Mouse (Mus musculus) stomach, embryonic 16.5 days (tissue): ENCODE measurements around the gene Zbtb16. TPM values are rescaled to one million over a fixed set of nuclear protein-coding genes. Genes with fewer than 3 reads are reported as not detected.

Experiments
- ATAC-seq: fragments of 200-750 bp; cut with Nextera tagmentation; 2 replicates; pipeline ENCODE4 v1.8.0; 2017; ENCODE audit warnings: moderate number of reproducible peaks, moderate TSS enrichment; ENCODE audit not compliant: insufficient read depth, low FRiP score
- H3K27ac ChIP-seq: fragments of 300-500 bp; sonication (generic); 2 replicates; pipeline ENCODE4 v1.5.1; 2014; ENCODE audit warnings: low read length
- H3K27me3 ChIP-seq: fragments of 300-500 bp; sonication (generic); 2 replicates; pipeline ENCODE4 v1.6.1; 2014; ENCODE audit warnings: low read length, control low read depth, mixed read lengths; ENCODE audit not compliant: control insufficient read depth, insufficient read depth
- H3K36me3 ChIP-seq: fragments of 300-500 bp; sonication (generic); 2 replicates; pipeline ENCODE4 v1.6.1; 2014; ENCODE audit warnings: low read length; ENCODE audit not compliant: control insufficient read depth, insufficient read depth
- H3K4me1 ChIP-seq: fragments of 300-500 bp; sonication (generic); 2 replicates; pipeline ENCODE4 v1.6.1; 2014; ENCODE audit warnings: low read length, control low read depth, mixed read lengths; ENCODE audit not compliant: control insufficient read depth, insufficient read depth
- H3K4me2 ChIP-seq: fragments of 300-500 bp; sonication (generic); 2 replicates; pipeline ENCODE4 v1.6.1; 2014; ENCODE audit warnings: low read depth, low read length, mixed read lengths
- H3K4me3 ChIP-seq: fragments of 300-500 bp; sonication (generic); replicated peaks from 2 replicates; pipeline ENCODE4 v1.5.1; 2014; ENCODE audit warnings: mild to moderate bottlenecking, low read length
- H3K9ac ChIP-seq: fragments of 300-500 bp; sonication (generic); 2 replicates; pipeline ENCODE4 v1.6.1; 2014; ENCODE audit warnings: low read length
- H3K9me3 ChIP-seq: fragments of 300-500 bp; sonication (generic); replicated peaks from 2 replicates; pipeline ENCODE4 v1.6.1; 2016; ENCODE audit warnings: low read length, control low read depth; ENCODE audit not compliant: control insufficient read depth
- WGBS: fragments of 180-500 bp; shearing (Covaris S2); extraction: QIAGEN DNeasy Blood & Tissue Kit; methylation state at CpG from one replicate; pipeline ENCODE4 v1.1.7; 2014; 5-methylcytosine and 5-hydroxymethylcytosine counted together
- polyA plus RNA-seq: library from polyadenylated mRNA; unstranded; fragments of >200 nt; fragmentation: Nextera tagmentation; extraction: Ambion mirVana; gene quantifications from 2 replicates; pipeline ENCODE4 v1.2.1, GENCODE M21; 2015

The Zbtb16 gene
- polyA plus RNA-seq, 1 experiment from 2014 or later: 5.1 TPM

DNA sequence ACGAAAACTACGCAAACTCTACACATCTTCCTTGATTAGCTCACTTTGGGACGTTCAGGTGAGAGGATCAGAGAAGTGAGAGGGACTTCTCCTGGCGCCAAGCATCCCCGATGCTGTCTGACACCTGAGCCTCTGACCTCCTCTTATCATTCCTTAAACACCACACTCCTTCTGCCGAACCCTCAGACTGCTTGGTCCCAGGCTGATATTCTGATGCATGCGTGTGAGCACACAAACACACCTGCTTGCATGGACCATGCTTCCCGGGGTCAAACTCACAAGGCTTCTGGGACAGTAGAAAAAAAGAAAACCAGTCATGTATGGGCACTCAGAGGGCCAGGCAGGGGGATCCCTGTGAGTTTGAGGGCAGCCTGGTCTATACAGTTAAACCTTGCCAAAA lies 109.7 kb downstream of the Zbtb16 start:
- Histone ChIP-seq H3K4me2 (no peak overlapping the region), H3K9me3 (no peaks in the 10 kb centered on the region), H3K27ac (no peak overlapping the region), H3K4me1 (peaks cover 21% of the 10 kb centered on the region), H3K36me3 (no peaks in the 10 kb centered on the region), H3K27me3 (peaks cover 1% of the 10 kb centered on the region; the same call in 1 of the 2 replicates), H3K9ac (no peak overlapping the region), H3K4me3 (no peak overlapping the region)
- 68% methylated on average over 8 of the region's 8 CpGs for WGBS
- ATAC-seq: no peak

- Histone ChIP-seq H3K9me3 (no peaks in the 10 kb centered on the region), H3K36me3 (no peaks in the 10 kb centered on the region), H3K27ac (no peak overlapping the region), H3K4me1 (peaks cover 21% of the 10 kb centered on the region), H3K4me2 (no peak overlapping the region), H3K4me3 (no peak overlapping the region), H3K27me3 (no peaks in the 10 kb centered on the region; the same call in 1 of the 2 replicates), H3K9ac (no peak overlapping the region)
- ATAC-seq: no peak
- WGBS: 70% methylated on average over 4 of the region's 4 CpGs
Measured at GRCm38 (mm10) chr9:48725918-48726317, 110.1 kb downstream of the Zbtb16 start.

DNA sequence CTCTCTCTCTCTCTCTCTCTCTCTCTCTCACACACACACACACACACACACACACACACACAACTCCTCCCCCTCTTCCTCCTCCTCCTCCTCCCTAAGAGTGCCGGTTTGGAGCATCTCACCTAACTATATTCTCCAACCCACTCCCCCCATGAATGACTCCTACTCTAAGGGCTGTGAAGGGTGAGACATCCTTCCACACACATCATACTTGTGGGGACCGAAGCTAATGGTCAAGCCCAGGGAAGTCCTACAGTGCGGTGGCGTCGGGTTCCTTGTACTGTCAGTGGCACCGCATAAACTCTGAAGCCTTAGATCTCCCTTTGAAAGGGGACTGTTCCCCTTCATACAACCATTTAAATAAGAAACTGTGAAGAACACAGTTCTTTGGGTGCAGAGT lies 110.9 kb downstream of the Zbtb16 start:
- Histone ChIP-seq H3K27ac (no peak overlapping the region), H3K4me3 (no peak overlapping the region), H3K36me3 (no peaks in the 10 kb centered on the region), H3K9ac (no peak overlapping the region), H3K4me1 (peaks cover 21% of the 10 kb centered on the region), H3K27me3 (no peaks in the 10 kb centered on the region), H3K4me2 (no peak overlapping the region), H3K9me3 (no peaks in the 10 kb centered on the region)
- WGBS: 92% methylated on average over 6 of the region's 6 CpGs
- no peak for ATAC-seq

- Histone ChIP-seq H3K27me3 (no peaks in the 10 kb centered on the region), H3K36me3 (no peaks in the 10 kb centered on the region), H3K9ac (no peak overlapping the region), H3K9me3 (no peaks in the 10 kb centered on the region), H3K4me1 (peaks cover 21% of the 10 kb centered on the region), H3K27ac (no peak overlapping the region), H3K4me3 (no peak overlapping the region), H3K4me2 (no peak overlapping the region)
- WGBS: 61% methylated on average over 3 of the region's 3 CpGs
- ATAC-seq: no peak
Measured at GRCm38 (mm10) chr9:48724733-48725132, 111.3 kb downstream of the Zbtb16 start.

DNA sequence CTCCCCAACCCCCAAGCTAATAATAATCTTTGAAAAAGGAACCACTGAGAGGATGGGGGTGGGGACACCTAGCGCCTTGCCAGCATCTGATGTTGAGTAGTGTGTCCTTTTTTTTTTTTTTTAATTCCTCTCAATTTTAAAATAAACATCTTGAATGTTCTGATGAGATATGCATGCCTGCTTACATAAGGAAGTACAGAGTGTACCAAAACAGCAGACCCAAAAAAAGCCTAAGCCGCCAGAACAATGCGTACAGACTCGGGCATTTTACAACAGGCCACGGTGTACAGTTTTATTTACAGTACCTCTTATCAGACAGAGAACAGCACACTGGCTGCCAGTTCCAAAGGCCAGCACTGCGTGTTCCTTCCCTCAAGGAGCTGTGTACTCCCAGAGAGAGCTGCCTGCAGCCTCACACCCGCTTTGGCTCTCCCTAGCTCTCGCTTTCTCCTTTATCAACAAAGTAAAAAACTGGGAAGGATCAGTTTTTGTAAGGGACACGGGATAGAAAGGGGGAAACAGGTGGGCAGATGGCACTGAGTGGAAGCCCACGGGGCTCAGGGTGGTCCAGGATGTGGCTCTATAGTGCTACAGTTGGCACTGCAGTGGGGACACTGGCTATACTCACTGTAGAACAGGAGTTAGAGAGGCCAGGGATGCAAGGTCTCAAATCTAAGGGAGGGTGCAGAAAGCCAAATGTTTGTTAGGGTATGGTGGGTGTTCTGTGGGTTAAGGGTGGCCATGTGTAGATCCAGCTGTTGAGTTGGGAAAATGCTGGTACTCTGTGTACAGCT lies 112.3 kb downstream of the Zbtb16 start:
- Histone ChIP-seq H3K9me3 (no peaks in the 10 kb centered on the region), H3K4me1 (peaks cover 21% of the 10 kb centered on the region), H3K9ac (peak overlapping the region; percentile 55), H3K4me2 (peak overlapping the region; percentile 3; the same call in 1 of the 2 replicates), H3K27ac (peak overlapping the region; percentile 90), H3K4me3 (no peak overlapping the region), H3K36me3 (no peaks in the 10 kb centered on the region), H3K27me3 (no peaks in the 10 kb centered on the region)
- 17% methylated on average over 10 of the region's 10 CpGs for WGBS
- peak; percentile 92 for ATAC-seq

- no peaks in the 10 kb centered on the region for H3K9me3 ChIP-seq
- peak overlapping the region; percentile 80 for H3K27ac ChIP-seq
- no peak for ATAC-seq
- 30% methylated on average over 3 of the region's 3 CpGs for WGBS
- H3K27me3 ChIP-seq: no peaks in the 10 kb centered on the region
- no peaks in the 10 kb centered on the region for H3K36me3 ChIP-seq
- H3K4me3 ChIP-seq: no peak overlapping the region
- no peak overlapping the region for H3K4me2 ChIP-seq
- H3K4me1 ChIP-seq: peaks cover 21% of the 10 kb centered on the region
- H3K9ac ChIP-seq: 0 out of 2 replicates have a peak overlapping the region, but pooled peaks have one; percentile 33
Measured at GRCm38 (mm10) chr9:48723025-48723424, 113.0 kb downstream of the Zbtb16 start.

DNA sequence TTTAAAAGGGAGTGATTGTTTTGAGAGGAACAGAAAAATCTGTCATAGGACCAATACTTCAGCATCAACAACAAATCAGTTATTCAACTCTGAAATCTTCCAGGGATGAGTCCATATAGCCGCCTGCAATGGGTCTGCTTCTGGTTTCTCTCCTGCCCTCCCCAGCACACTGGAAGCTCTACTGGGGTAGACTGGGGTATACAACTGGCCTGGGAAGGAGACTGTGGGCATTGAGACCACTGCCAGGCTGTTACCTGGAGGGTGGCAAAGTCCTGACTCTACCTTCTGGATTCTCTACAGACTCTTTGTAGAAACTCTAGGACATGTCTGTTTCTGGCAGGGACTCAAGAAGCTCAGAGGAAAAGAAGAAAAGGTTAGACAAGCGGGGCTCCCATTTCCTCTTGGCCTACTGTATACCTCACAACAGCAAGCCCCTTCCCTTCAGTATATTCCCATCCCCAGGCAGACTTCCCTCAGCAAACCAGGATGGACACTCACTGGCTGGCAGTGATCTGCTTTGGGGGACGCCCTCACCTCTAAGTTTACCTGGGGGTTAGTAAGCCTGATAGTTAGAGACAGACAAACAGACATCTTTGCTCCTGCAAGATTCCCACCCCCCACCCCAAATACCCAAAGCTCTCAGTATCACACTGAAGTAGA lies 113.6 kb downstream of the Zbtb16 start:
- no peaks in the 10 kb centered on the region for H3K27me3 ChIP-seq
- no peak overlapping the region for H3K9ac ChIP-seq
- no peak overlapping the region for H3K27ac ChIP-seq
- WGBS: 88% methylated on average over 3 of the region's 3 CpGs
- ATAC-seq: no peak
- no peaks in the 10 kb centered on the region for H3K9me3 ChIP-seq
- no peak overlapping the region for H3K4me2 ChIP-seq
- H3K4me1 ChIP-seq: peaks cover 21% of the 10 kb centered on the region
- H3K36me3 ChIP-seq: no peaks in the 10 kb centered on the region
- no peak overlapping the region for H3K4me3 ChIP-seq

DNA sequence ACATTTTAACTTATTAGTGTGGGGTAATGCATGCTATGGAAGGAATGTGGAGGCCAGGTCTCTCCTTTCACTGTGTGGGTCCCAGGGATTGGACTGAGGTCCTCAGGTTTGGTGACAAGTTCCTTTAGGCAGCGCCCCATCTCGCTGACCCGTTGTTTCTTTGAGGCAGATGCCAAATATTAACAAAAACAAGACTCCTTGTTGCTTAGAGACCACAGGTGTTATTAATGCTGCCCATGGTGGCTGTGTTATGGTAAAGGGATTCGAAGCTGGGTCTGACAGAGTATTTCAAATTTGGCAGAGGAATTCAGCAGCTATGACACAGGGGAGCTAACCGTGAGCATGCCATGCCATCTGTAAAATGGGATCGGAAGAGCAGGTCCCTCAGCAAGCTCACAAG lies 114.4 kb downstream of the Zbtb16 start:
- H3K9ac ChIP-seq: no peak overlapping the region
- no peaks in the 10 kb centered on the region for H3K36me3 ChIP-seq
- H3K4me1 ChIP-seq: peaks cover 21% of the 10 kb centered on the region
- H3K9me3 ChIP-seq: no peaks in the 10 kb centered on the region
- H3K27me3 ChIP-seq: no peaks in the 10 kb centered on the region
- H3K4me3 ChIP-seq: no peak overlapping the region
- no peak for ATAC-seq
- WGBS: 83% methylated on average over 6 of the region's 6 CpGs
- no peak overlapping the region for H3K27ac ChIP-seq
- no peak overlapping the region for H3K4me2 ChIP-seq

DNA sequence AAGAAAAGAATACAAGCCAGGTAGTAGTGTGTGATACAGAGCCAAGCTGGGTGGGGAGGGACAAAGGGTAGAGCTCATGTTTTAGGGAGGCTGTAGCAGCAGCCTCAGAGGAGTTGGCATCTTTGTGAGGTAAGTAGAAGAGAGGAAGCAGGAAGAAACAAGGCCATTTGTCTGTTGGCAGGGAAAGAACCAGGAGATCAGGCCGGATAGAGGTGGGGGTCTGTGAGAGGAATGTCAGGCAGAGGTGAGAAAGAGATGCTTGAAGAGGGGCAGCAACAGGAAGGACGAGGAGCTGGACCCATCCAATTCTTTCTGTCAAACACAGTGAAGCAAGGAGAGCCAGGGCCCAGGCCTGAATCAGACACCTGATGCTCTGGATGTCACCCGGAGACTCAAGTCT lies 114.8 kb downstream of the Zbtb16 start:
- 68% methylated on average over 3 of the region's 3 CpGs for WGBS

More for the DNA sequence above, 114.8 kb downstream of the Zbtb16 start:
- no peak overlapping the region for H3K27ac ChIP-seq
- ATAC-seq: no peak
- H3K36me3 ChIP-seq: no peaks in the 10 kb centered on the region
- H3K4me2 ChIP-seq: no peak overlapping the region
- no peak overlapping the region for H3K4me3 ChIP-seq
- peaks cover 21% of the 10 kb centered on the region for H3K4me1 ChIP-seq
- no peak overlapping the region for H3K9ac ChIP-seq
- no peaks in the 10 kb centered on the region for H3K9me3 ChIP-seq
- H3K27me3 ChIP-seq: no peaks in the 10 kb centered on the region
